Mouse (Mus musculus): ENCODE measurements at regions not wholly inside any gene's neighbourhood (a gene's known extent, or its start where the extent isn't known, plus 50 kb on each side); places are given as distances from the start of the nearest gene placed in this dataset.

- no peak for DNase-seq
Measured at GRCm38 (mm10) chr8:17594607-17595006, 1383.4 kb downstream of the Defb40 start.

- no peak for DNase-seq
Measured at GRCm38 (mm10) chr8:17590135-17590534, 1387.9 kb downstream of the Defb40 start.

- DNase-seq, result no peak
Measured at GRCm38 (mm10) chr8:17588189-17588588, 1389.9 kb downstream of the Defb40 start.

GRCm38 (mm10) chr8:17587261-17587861, 1390.7 kb downstream of the Defb40 start:
- DNase-seq, result no peak

All from cerebellum, postnatal 25 days (tissue).